Mouse (Mus musculus): Measurements from ENCODE around the gene Pfdn4. TPM values are rescaled to one million over a fixed set of nuclear protein-coding genes. Genes with fewer than 3 reads are reported as not detected.

The Pfdn4 gene
- total and polyA plus RNA-seq, 3 experiments = 60.5 to 70.9 TPM; not detected in 1

- Histone ChIP-seq H3K79me2 (ENCODE audit: control insufficient read depth, insufficient read depth, low read length, poor library complexity) (no peaks in the 10 kb centered on the region), H3K27me3 (ENCODE audit: control insufficient read depth in 1 of 2, insufficient read depth in 2 of 2, low read length in 2 of 2) (no peaks in the 10 kb centered on the region), H3K36me3 (ENCODE audit: control insufficient read depth in 1 of 2, insufficient read depth in 2 of 2, low read length in 2 of 2) (no peaks in the 10 kb centered on the region), H3K9ac (ENCODE audit: control insufficient read depth, low read depth, low read length, poor library complexity, severe bottlenecking) (no peak overlapping the region), H3K9me3 (replicated peaks; ENCODE audit: insufficient read depth, low read length) (no peaks in the 10 kb centered on the region), H3K4me1 (ENCODE audit: control insufficient read depth in 1 of 2, insufficient read depth in 2 of 2, low read length in 2 of 2) (no peaks in the 10 kb centered on the region), H3K27ac (ENCODE audit: control insufficient read depth, low read depth, low read length) (no peak overlapping the region), H3K4me3 (ENCODE audit: control insufficient read depth in 1 of 2, insufficient read depth in 1 of 2, low read depth in 2 of 2, low read length in 2 of 2) (no peak overlapping the region)
- TF ChIP-seq EP300 (IDR thresholded peaks at IDR 0.05; ENCODE audit: low read depth in 1 of 2, low read length in 2 of 2) (no peak), NRF1 (IDR thresholded peaks at IDR 0.05; ENCODE audit: insufficient read depth, low read depth, low read length, poor library complexity, severe bottlenecking) (no peak), ELF1 (IDR thresholded peaks at IDR 0.05; ENCODE audit: low read depth, low read length) (no peak), ZNF384 (IDR thresholded peaks at IDR 0.05; ENCODE audit: low read depth, low read length) (no peak), ETS1 (IDR thresholded peaks at IDR 0.05; ENCODE audit: low read depth, low read length) (no peak), NELFE (IDR thresholded peaks at IDR 0.05; ENCODE audit: low read depth, low read length) (no peak), HCFC1 (IDR thresholded peaks at IDR 0.05; ENCODE audit: low read depth, low read length) (no peak), MEF2A (IDR thresholded peaks at IDR 0.05; ENCODE audit: extremely low read depth, insufficient replicate concordance, low read depth, low read length, poor library complexity, severe bottlenecking) (no peak), E2F4 (IDR thresholded peaks at IDR 0.05; ENCODE audit: borderline replicate concordance, low read depth, low read length) (no peak), CTCF (IDR thresholded peaks at IDR 0.05 in 2 of 3, conservative IDR thresholded peaks at IDR 0.05 in 1 of 3; ENCODE audit: control insufficient read depth in 1 of 3, insufficient read depth in 1 of 3, low read depth in 2 of 3, low read length in 3 of 3, poor library complexity in 1 of 3, severe bottlenecking in 1 of 3) (no peak), POLR2AphosphoS2 (IDR thresholded peaks at IDR 0.05; ENCODE audit: low read length) (no peak), ZC3H11A (IDR thresholded peaks at IDR 0.05; ENCODE audit: low read depth, low read length) (no peak), USF1 (IDR thresholded peaks at IDR 0.05; ENCODE audit: low read depth, low read length) (no peak), USF2 (IDR thresholded peaks at IDR 0.05; ENCODE audit: borderline replicate concordance in 1 of 2, insufficient read depth in 1 of 2, low read depth in 1 of 2, low read length in 2 of 2) (no peak), ZKSCAN1 (IDR thresholded peaks at IDR 0.05; ENCODE audit: low read depth, low read length) (no peak), RCOR1 (IDR thresholded peaks at IDR 0.05; ENCODE audit: low read depth, low read length) (no peak), SMC3 (IDR thresholded peaks at IDR 0.05; ENCODE audit: low read depth, low read length) (no peak)
- DNase-seq (ENCODE audit: low read depth, low spot score) = no peak
Observed at GRCm38 (mm10) chr2:170534803-170535174, 38.6 kb downstream of the Pfdn4 start.

- Histone ChIP-seq H3K79me2 (ENCODE audit: control insufficient read depth, insufficient read depth, low read length, poor library complexity) (no peaks in the 10 kb centered on the region), H3K9ac (ENCODE audit: control insufficient read depth, low read depth, low read length, poor library complexity, severe bottlenecking) (no peak overlapping the region), H3K4me1 (ENCODE audit: control insufficient read depth in 1 of 2, insufficient read depth in 2 of 2, low read length in 2 of 2) (no peaks in the 10 kb centered on the region), H3K27me3 (ENCODE audit: control insufficient read depth in 1 of 2, insufficient read depth in 2 of 2, low read length in 2 of 2) (no peaks in the 10 kb centered on the region), H3K36me3 (ENCODE audit: control insufficient read depth in 1 of 2, insufficient read depth in 2 of 2, low read length in 2 of 2) (no peaks in the 10 kb centered on the region), H3K27ac (ENCODE audit: control insufficient read depth, low read depth, low read length) (no peak overlapping the region), H3K9me3 (replicated peaks; ENCODE audit: insufficient read depth, low read length) (no peaks in the 10 kb centered on the region), H3K4me3 (ENCODE audit: control insufficient read depth in 1 of 2, insufficient read depth in 1 of 2, low read depth in 2 of 2, low read length in 2 of 2) (no peak overlapping the region)
- no peak for DNase-seq (ENCODE audit: low read depth, low spot score)
- TF ChIP-seq MAFK (IDR thresholded peaks at IDR 0.05; ENCODE audit: borderline replicate concordance, low read depth, low read length) (no peak), ZKSCAN1 (IDR thresholded peaks at IDR 0.05; ENCODE audit: low read depth, low read length) (no peak), ZNF384 (IDR thresholded peaks at IDR 0.05; ENCODE audit: low read depth, low read length) (no peak), MXI1 (IDR thresholded peaks at IDR 0.05; ENCODE audit: low read depth, low read length) (no peak)
Observed at GRCm38 (mm10) chr2:170535841-170536240, 39.6 kb downstream of the Pfdn4 start.

All from MEL (cell line).